ENCODE assay signal across 9 mouse cellular contexts in genomic region chr16:17796519-17796918, GRCm38 (mm10). TPM values are rescaled to one million over a fixed set of nuclear protein-coding genes. Genes with fewer than 3 reads are reported as not detected.
A peak's percentile ranks its signal among the peaks of the same experiment; 100 is the strongest.
DNase-seq lines count a peak whose midpoint lies in the region; ATAC-seq and TF ChIP-seq lines count a peak whose summit lies in the region.
"Had no signal": no experiment of that assay in that cellular context is flagged by ENCODE, and none has a peak within 500 bp of the region (broad histone marks: within the 10 kb centered on the region; RNA-seq: fewer than 3 reads in every experiment).

No protein-coding gene starts in this region.

- peaks cover 45% of the 10 kb centered on the region for H3K27me3 ChIP-seq in heart, embryonic 11.5 days (ENCODE audit: control insufficient read depth, insufficient read depth, low read length)
- peaks cover 17% of the 10 kb centered on the region for H3K27me3 ChIP-seq in ES-Bruce4 (ENCODE audit: control insufficient read depth, insufficient read depth, low read length, poor library complexity, severe bottlenecking)
- H3K27me3 ChIP-seq in hindbrain, embryonic 13.5 days: peaks cover 80% of the 10 kb centered on the region
- H3K27me3 ChIP-seq in midbrain, embryonic 11.5 days (ENCODE audit: control insufficient read depth, insufficient read depth, low read length): peaks cover 61% of the 10 kb centered on the region

- peak overlapping the region; percentile 60 for H3K4me3 ChIP-seq in heart, embryonic 11.5 days (ENCODE audit: low read depth, low read length)
- H3K4me3 ChIP-seq in ES-Bruce4 (ENCODE audit: low read depth, low read length): no peak overlapping the region
- peak overlapping the region; percentile 50 for H3K4me3 ChIP-seq in hindbrain, embryonic 13.5 days
- peak overlapping the region; percentile 50; the same call in 1 of the 2 replicates for H3K4me3 ChIP-seq in midbrain, embryonic 11.5 days (ENCODE audit: low read depth, low read length)

- no peak for TF ChIP-seq EP300 in ES-Bruce4 (IDR thresholded peaks at IDR 0.05; ENCODE audit: insufficient read depth, low read depth, low read length)

- H3K4me1 ChIP-seq in heart, embryonic 11.5 days (ENCODE audit: control insufficient read depth, insufficient read depth, low read length): peaks cover 19% of the 10 kb centered on the region
- H3K4me1 ChIP-seq in ES-Bruce4 (ENCODE audit: control insufficient read depth, insufficient read depth, low read length): no peaks in the 10 kb centered on the region
- peaks cover 25% of the 10 kb centered on the region for H3K4me1 ChIP-seq in hindbrain, embryonic 13.5 days (replicated peaks)
- peaks cover 12% of the 10 kb centered on the region for H3K4me1 ChIP-seq in midbrain, embryonic 11.5 days (ENCODE audit: control insufficient read depth, insufficient read depth, low read length)

- DNase-seq in heart, adult 11 months: no peak
- no peak for DNase-seq in midbrain, embryonic 11.5 days (ENCODE audit: low spot score, missing footprints)
- no peak for DNase-seq in ovary, postnatal 36 days (ENCODE audit: low spot score)
- DNase-seq in urinary bladder, adult 2 months (ENCODE audit: low spot score): no peak

- no peak for ATAC-seq in heart, embryonic 11.5 days (replicated peaks; ENCODE audit: insufficient number of reproducible peaks, low FRiP score, low TSS enrichment)
- ATAC-seq in hindbrain, embryonic 13.5 days (ENCODE audit: low FRiP score): no peak
- no peak for ATAC-seq in midbrain, embryonic 11.5 days (ENCODE audit: low FRiP score)
- no peak for ATAC-seq in monocyte, adult 5-6 weeks (replicated peaks; ENCODE audit: insufficient number of reproducible peaks, low FRiP score, low TSS enrichment, poor library complexity, severe bottlenecking)

- peak overlapping the region; percentile 23; the same call in 1 of the 2 replicates for H3K27ac ChIP-seq in heart, embryonic 11.5 days (ENCODE audit: low read depth, low read length)
- no peak overlapping the region for H3K27ac ChIP-seq in ES-Bruce4 (ENCODE audit: insufficient read depth, low read length)
- H3K27ac ChIP-seq in hindbrain, embryonic 13.5 days: no peak overlapping the region
- H3K27ac ChIP-seq in midbrain, embryonic 11.5 days (ENCODE audit: low read depth, low read length): no peak overlapping the region

- TF ChIP-seq CTCF in ES-Bruce4 (IDR thresholded peaks at IDR 0.05; ENCODE audit: low read depth, low read length): no peak

- H3K9me3 ChIP-seq in heart, embryonic 11.5 days (replicated peaks; ENCODE audit: control insufficient read depth, low read length): no peaks in the 10 kb centered on the region
- H3K9me3 ChIP-seq in ES-Bruce4 (replicated peaks; ENCODE audit: control insufficient read depth, insufficient read depth, low read length, poor library complexity, severe bottlenecking): no peaks in the 10 kb centered on the region
- H3K9me3 ChIP-seq in hindbrain, embryonic 13.5 days: no peaks in the 10 kb centered on the region
- no peaks in the 10 kb centered on the region for H3K9me3 ChIP-seq in midbrain, embryonic 11.5 days (ENCODE audit: control insufficient read depth, low read length)

- peak overlapping the region; percentile 83 for H3K9ac ChIP-seq in heart, embryonic 11.5 days (ENCODE audit: low read depth, low read length)
- H3K9ac ChIP-seq in ES-Bruce4 (ENCODE audit: low read depth, poor library complexity, severe bottlenecking): peak overlapping the region; percentile 54; the same call in 1 of the 2 replicates
- H3K9ac ChIP-seq in hindbrain, embryonic 13.5 days: peak overlapping the region; percentile 72; the same call in 1 of the 2 replicates
- peak overlapping the region; percentile 67; the same call in 1 of the 2 replicates for H3K9ac ChIP-seq in midbrain, embryonic 11.5 days (ENCODE audit: low read length)

- TF ChIP-seq POLR2A in ES-Bruce4 (IDR thresholded peaks at IDR 0.05; ENCODE audit: insufficient read depth, low read length): no peak

- peak overlapping the region; percentile 80 for H3K4me2 ChIP-seq in heart, embryonic 11.5 days
- H3K4me2 ChIP-seq in hindbrain, embryonic 13.5 days: peak overlapping the region; percentile 77
- H3K4me2 ChIP-seq in midbrain, embryonic 11.5 days: peak overlapping the region; percentile 75

- H3K36me3 ChIP-seq in heart, embryonic 11.5 days (ENCODE audit: control insufficient read depth, insufficient read depth, low read length): 0 out of 2 replicates have a peak, but pooled peaks cover 4% of the 10 kb centered on the region
- H3K36me3 ChIP-seq in ES-Bruce4 (ENCODE audit: control insufficient read depth, insufficient read depth, low read length, poor library complexity, severe bottlenecking): no peaks in the 10 kb centered on the region
- peaks cover 28% of the 10 kb centered on the region for H3K36me3 ChIP-seq in hindbrain, embryonic 13.5 days
- peaks cover 4% of the 10 kb centered on the region; the same call in 1 of the 2 replicates for H3K36me3 ChIP-seq in midbrain, embryonic 11.5 days (ENCODE audit: control insufficient read depth, insufficient read depth, low read length)

RNA-seq across cellular contexts. Expression of gene Scarf2, which starts 0.6 kb away (rescaled TPM):
- polyA plus RNA-seq in heart, embryonic 11.5 days (2014; fragmentation: Nextera tagmentation; extraction: Ambion mirVana): 7.2 and 9.6 TPM in 2 replicates
- 5.8 and 6.5 TPM in 2 replicates for polyA plus RNA-seq in ES-Bruce4 (2011; ENCODE audit: insufficient read depth, insufficient read length, low read depth, missing spikeins)
- polyA plus RNA-seq in hindbrain, embryonic 13.5 days (2015; fragmentation: Nextera tagmentation; extraction: Ambion mirVana): 1.6 and 2.0 TPM in 2 replicates
- polyA plus RNA-seq in midbrain, embryonic 11.5 days (2014; fragmentation: Nextera tagmentation; extraction: Ambion mirVana): 3.8 and 4.4 TPM in 2 replicates
- 0.19 to 0.21 TPM in 2 of 3 replicates, not detected in the other for total RNA-seq in monocyte, adult 5-6 weeks (2017)
- 36.0 and 45.5 TPM in 2 replicates for polyA plus RNA-seq in urinary bladder, adult 2 months (2012; rRNA removed)

RNA-seq across cellular contexts. Expression of gene B830017H08Rik, which starts 36.4 kb away (rescaled TPM):
- 0.13 TPM in 1 of 2 replicates, not detected in the other for polyA plus RNA-seq in heart, embryonic 11.5 days (2014; fragmentation: Nextera tagmentation; extraction: Ambion mirVana)
- not detected in 2 replicates for polyA plus RNA-seq in ES-Bruce4 (2011; ENCODE audit: insufficient read depth, insufficient read length, low read depth, missing spikeins)
- 2.1 and 2.2 TPM in 2 replicates for polyA plus RNA-seq in hindbrain, embryonic 13.5 days (2015; fragmentation: Nextera tagmentation; extraction: Ambion mirVana)
- polyA plus RNA-seq in midbrain, embryonic 11.5 days (2014; fragmentation: Nextera tagmentation; extraction: Ambion mirVana): 0.21 and 0.37 TPM in 2 replicates
- total RNA-seq in monocyte, adult 5-6 weeks (2017): not detected in 3 replicates
- not detected in 2 replicates for polyA plus RNA-seq in urinary bladder, adult 2 months (2012; rRNA removed)
- total RNA-seq: adrenal gland, postnatal 25 days had no signal

RNA-seq across cellular contexts. Expression of gene Klhl22, which starts 37.1 kb away (rescaled TPM):
- polyA plus RNA-seq in heart, embryonic 11.5 days (2014; fragmentation: Nextera tagmentation; extraction: Ambion mirVana): 43.2 and 44.1 TPM in 2 replicates
- 40.2 and 44.0 TPM in 2 replicates for polyA plus RNA-seq in ES-Bruce4 (2011; ENCODE audit: insufficient read depth, insufficient read length, low read depth, missing spikeins)
- 70.9 and 77.6 TPM in 2 replicates for polyA plus RNA-seq in hindbrain, embryonic 13.5 days (2015; fragmentation: Nextera tagmentation; extraction: Ambion mirVana)
- 38.7 and 39.5 TPM in 2 replicates for polyA plus RNA-seq in midbrain, embryonic 11.5 days (2014; fragmentation: Nextera tagmentation; extraction: Ambion mirVana)
- 5.0 to 8.2 TPM (median 6.7 TPM) in 3 replicates for total RNA-seq in monocyte, adult 5-6 weeks (2017)
- polyA plus RNA-seq in urinary bladder, adult 2 months (2012; rRNA removed): 38.8 and 40.9 TPM in 2 replicates

RNA-seq across cellular contexts. Expression of gene Car15, which starts 41.6 kb away (rescaled TPM):
- polyA plus RNA-seq in heart, embryonic 11.5 days (2014; fragmentation: Nextera tagmentation; extraction: Ambion mirVana): 1.0 and 1.9 TPM in 2 replicates
- not detected in 2 replicates for polyA plus RNA-seq in ES-Bruce4 (2011; ENCODE audit: insufficient read depth, insufficient read length, low read depth, missing spikeins)
- polyA plus RNA-seq in hindbrain, embryonic 13.5 days (2015; fragmentation: Nextera tagmentation; extraction: Ambion mirVana): 4.5 and 4.8 TPM in 2 replicates
- 2.2 and 2.3 TPM in 2 replicates for polyA plus RNA-seq in midbrain, embryonic 11.5 days (2014; fragmentation: Nextera tagmentation; extraction: Ambion mirVana)
- total RNA-seq in monocyte, adult 5-6 weeks (2017): 0.43 to 7.7 TPM (median 6.5 TPM) in 3 replicates
- polyA plus RNA-seq in urinary bladder, adult 2 months (2012; rRNA removed): 2.3 and 4.0 TPM in 2 replicates
